Mouse (Mus musculus): ENCODE results near the gene Psapl1. TPM values are rescaled to one million over a fixed set of nuclear protein-coding genes. Genes with fewer than 3 reads are reported as not detected.

Gene Psapl1
- total and polyA plus RNA-seq, 3 experiments, result not detected

- no peak for DNase-seq (ENCODE audit: low read depth, low spot score)
- Histone ChIP-seq H3K4me3 (ENCODE audit: control insufficient read depth in 1 of 2, insufficient read depth in 1 of 2, low read depth in 2 of 2, low read length in 2 of 2) (no peak overlapping the region), H3K27ac (ENCODE audit: control insufficient read depth, low read depth, low read length) (no peak overlapping the region), H3K36me3 (ENCODE audit: control insufficient read depth in 1 of 2, insufficient read depth in 2 of 2, low read length in 2 of 2) (no peaks in the 10 kb centered on the region), H3K27me3 (ENCODE audit: control insufficient read depth in 1 of 2, insufficient read depth in 2 of 2, low read length in 2 of 2) (no peaks in the 10 kb centered on the region), H3K9me3 (replicated peaks; ENCODE audit: insufficient read depth, low read length) (no peaks in the 10 kb centered on the region), H3K79me2 (ENCODE audit: control insufficient read depth, insufficient read depth, low read length, poor library complexity) (no peaks in the 10 kb centered on the region), H3K4me1 (ENCODE audit: control insufficient read depth in 1 of 2, insufficient read depth in 2 of 2, low read length in 2 of 2) (no peaks in the 10 kb centered on the region), H3K9ac (ENCODE audit: control insufficient read depth, low read depth, low read length, poor library complexity, severe bottlenecking) (no peak overlapping the region)
- TF ChIP-seq CHD2 (IDR thresholded peaks at IDR 0.05; ENCODE audit: low read length) (no peak), RCOR1 (IDR thresholded peaks at IDR 0.05; ENCODE audit: low read depth, low read length) (no peak), MYB (IDR thresholded peaks at IDR 0.05; ENCODE audit: low read depth, low read length) (no peak), ELF1 (IDR thresholded peaks at IDR 0.05; ENCODE audit: low read depth, low read length) (no peak), USF2 (IDR thresholded peaks at IDR 0.05; ENCODE audit: borderline replicate concordance in 1 of 2, insufficient read depth in 1 of 2, low read depth in 1 of 2, low read length in 2 of 2) (no peak), SIN3A (IDR thresholded peaks at IDR 0.05; ENCODE audit: low read length) (no peak), HCFC1 (IDR thresholded peaks at IDR 0.05; ENCODE audit: low read depth, low read length) (no peak), NRF1 (IDR thresholded peaks at IDR 0.05; ENCODE audit: insufficient read depth, low read depth, low read length, poor library complexity, severe bottlenecking) (no peak), RAD21 (IDR thresholded peaks at IDR 0.05; ENCODE audit: low read depth, low read length) (no peak), TCF12 (IDR thresholded peaks at IDR 0.05; ENCODE audit: low read depth, low read length) (no peak), EP300 (IDR thresholded peaks at IDR 0.05; ENCODE audit: low read depth in 1 of 2, low read length in 2 of 2) (no peak), TAL1 (IDR thresholded peaks at IDR 0.05; ENCODE audit: low read length) (no peak), BHLHE40 (IDR thresholded peaks at IDR 0.05; ENCODE audit: borderline replicate concordance, low read depth, low read length) (no peak)
Measured at GRCm38 (mm10) chr5:36176873-36177272, 26.9 kb upstream of the Psapl1 start.

GRCm38 (mm10) chr5:36178215-36178614, 25.6 kb upstream of the Psapl1 start:
- Histone ChIP-seq H3K27me3 (ENCODE audit: control insufficient read depth in 1 of 2, insufficient read depth in 2 of 2, low read length in 2 of 2) (no peaks in the 10 kb centered on the region), H3K79me2 (ENCODE audit: control insufficient read depth, insufficient read depth, low read length, poor library complexity) (no peaks in the 10 kb centered on the region), H3K4me3 (ENCODE audit: control insufficient read depth in 1 of 2, insufficient read depth in 1 of 2, low read depth in 2 of 2, low read length in 2 of 2) (no peak overlapping the region), H3K27ac (ENCODE audit: control insufficient read depth, low read depth, low read length) (no peak overlapping the region), H3K4me1 (ENCODE audit: control insufficient read depth in 1 of 2, insufficient read depth in 2 of 2, low read length in 2 of 2) (no peaks in the 10 kb centered on the region), H3K36me3 (ENCODE audit: control insufficient read depth in 1 of 2, insufficient read depth in 2 of 2, low read length in 2 of 2) (no peaks in the 10 kb centered on the region), H3K9ac (ENCODE audit: control insufficient read depth, low read depth, low read length, poor library complexity, severe bottlenecking) (no peak overlapping the region), H3K9me3 (replicated peaks; ENCODE audit: insufficient read depth, low read length) (no peaks in the 10 kb centered on the region)
- no peak for DNase-seq (ENCODE audit: low read depth, low spot score)
- TF ChIP-seq SIN3A (IDR thresholded peaks at IDR 0.05; ENCODE audit: low read length), result no peak
- TF ChIP-seq CHD1 (IDR thresholded peaks at IDR 0.05; ENCODE audit: low read depth, low read length), result no peak
- no peak for TF ChIP-seq HCFC1 (IDR thresholded peaks at IDR 0.05; ENCODE audit: low read depth, low read length)
- TF ChIP-seq SMC3 (IDR thresholded peaks at IDR 0.05; ENCODE audit: low read depth, low read length), result no peak
- no peak for TF ChIP-seq GATA1 (IDR thresholded peaks at IDR 0.05; ENCODE audit: low read depth, low read length)
- TF ChIP-seq JUND (IDR thresholded peaks at IDR 0.05; ENCODE audit: low read depth, low read length), result no peak
- TF ChIP-seq NRF1 (IDR thresholded peaks at IDR 0.05; ENCODE audit: insufficient read depth, low read depth, low read length, poor library complexity, severe bottlenecking), result no peak
- no peak for TF ChIP-seq ZC3H11A (IDR thresholded peaks at IDR 0.05; ENCODE audit: low read depth, low read length)
- TF ChIP-seq TAL1 (IDR thresholded peaks at IDR 0.05; ENCODE audit: low read length), result no peak
- TF ChIP-seq MYB (IDR thresholded peaks at IDR 0.05; ENCODE audit: low read depth, low read length), result no peak
- no peak for TF ChIP-seq ZMIZ1 (IDR thresholded peaks at IDR 0.05; ENCODE audit: low read depth, low read length)
- no peak for TF ChIP-seq POLR2AphosphoS5 (IDR thresholded peaks at IDR 0.05; ENCODE audit: borderline replicate concordance, low read depth, low read length)
- no peak for TF ChIP-seq RCOR1 (IDR thresholded peaks at IDR 0.05; ENCODE audit: low read depth, low read length)
- no peak for TF ChIP-seq POLR2A (IDR thresholded peaks at IDR 0.05; ENCODE audit: control insufficient read depth in 1 of 2, insufficient read depth in 1 of 2, low read depth in 1 of 2, low read length in 2 of 2, poor library complexity in 1 of 2)
- no peak for TF ChIP-seq MXI1 (IDR thresholded peaks at IDR 0.05; ENCODE audit: low read depth, low read length)
- no peak for TF ChIP-seq MAZ (IDR thresholded peaks at IDR 0.05; ENCODE audit: low read depth, low read length)
- TF ChIP-seq USF2 (IDR thresholded peaks at IDR 0.05; ENCODE audit: borderline replicate concordance in 1 of 2, insufficient read depth in 1 of 2, low read depth in 1 of 2, low read length in 2 of 2), result no peak
- no peak for TF ChIP-seq GABPA (IDR thresholded peaks at IDR 0.05; ENCODE audit: low read depth, low read length)
- TF ChIP-seq MAX (IDR thresholded peaks at IDR 0.05; ENCODE audit: low read length), result no peak
- no peak for TF ChIP-seq TCF12 (IDR thresholded peaks at IDR 0.05; ENCODE audit: low read depth, low read length)
